Mouse (Mus musculus): ENCODE results near the gene Tmem258.

DNA sequence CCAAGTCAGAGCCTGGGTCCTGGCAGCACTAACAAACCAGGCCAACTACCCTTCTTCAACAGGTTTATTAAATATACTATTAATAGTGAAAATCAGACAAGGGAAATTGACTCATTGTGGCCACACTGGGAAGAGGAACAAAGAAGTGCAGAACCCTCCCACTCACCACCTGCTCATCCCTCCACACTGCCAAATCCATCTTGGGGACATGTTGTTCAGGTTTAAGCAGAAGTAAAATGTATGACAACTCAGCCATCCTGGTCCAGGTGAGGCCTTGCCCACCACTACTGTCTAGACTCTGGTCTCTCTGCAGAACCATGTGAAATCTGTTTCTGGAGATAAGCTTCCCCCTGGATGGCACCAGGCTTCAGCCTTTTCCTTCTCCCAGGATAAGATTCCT, 32.0 kb upstream of the Tmem258 start:
- TF ChIP-seq CTCF (IDR thresholded peaks at IDR 0.05; ENCODE audit: low read depth) (no peak), EP300 (optimal IDR thresholded peaks at IDR 0.05) (no peak)
